Mouse (Mus musculus) erythroblast, embryonic 14.5 days (primary cell): ENCODE results near the gene Acad8.

Experiments
- GATA1 ChIP-seq: IDR thresholded peaks from 2 replicates; pipeline ENCODE4 v1.6.1; 2012; ENCODE audit warnings: low read length, inconsistent platforms, mixed read lengths
- TAL1 ChIP-seq: IDR thresholded peaks from 3 replicates; pipeline ENCODE4 v1.6.1; 2012; ENCODE audit warnings: low read length, inconsistent platforms, mixed read lengths

DNA sequence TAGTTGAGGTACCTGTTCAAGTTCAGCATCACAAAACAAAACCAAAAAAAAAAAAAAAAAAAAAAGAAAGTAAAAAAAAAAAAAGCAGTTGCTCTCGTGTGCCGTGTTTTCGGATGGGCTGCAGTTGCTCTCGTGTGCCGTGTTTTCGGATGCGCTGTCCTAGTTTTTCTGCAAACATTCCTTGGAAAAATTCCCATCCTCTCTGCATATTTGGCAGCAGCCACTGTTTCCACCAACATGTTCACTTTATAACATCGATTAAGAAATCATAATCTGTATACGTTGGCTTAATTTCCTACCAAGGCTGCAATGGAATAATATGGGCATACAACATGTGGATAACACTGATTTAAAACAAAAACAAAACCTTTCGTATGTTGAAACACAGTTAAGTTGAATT is 6.2 kb downstream of the Acad8 start:
- TF ChIP-seq GATA1 (no peak), TAL1 (no peak)
